Mouse (Mus musculus) lung, postnatal 36 days (tissue): ENCODE results near the gene Grap2.
"Not testable (repeated sequence)": the region's sequence is repeated elsewhere in the genome, so short reads cannot be mapped to it uniquely, and the experiment has no call there.

ENCODE experiments used
- DNase-seq: peaks from one replicate; pipeline ENCODE4 v3.0.0; 2022; ENCODE audit warnings: mixed read lengths

Gene Grap2

GRCm38 (mm10) chr15:80567139-80567538 is 5.3 kb upstream of the Grap2 start:
- no peak for DNase-seq

- DNase-seq, result no peak
Observed at GRCm38 (mm10) chr15:80567731-80568130, 4.7 kb upstream of the Grap2 start.

- no peak for DNase-seq
Observed at GRCm38 (mm10) chr15:80569205-80569604, 3.2 kb upstream of the Grap2 start.

- DNase-seq, result no peak
Observed at GRCm38 (mm10) chr15:80570226-80570625, 2.2 kb upstream of the Grap2 start.

GRCm38 (mm10) chr15:80571611-80572010 is 783 bp upstream of the Grap2 start:
- no peak for DNase-seq

- DNase-seq, result no peak
Observed at GRCm38 (mm10) chr15:80572811-80573520, 572 bp downstream of the Grap2 start.

- no peak for DNase-seq
Observed at GRCm38 (mm10) chr15:80574211-80575040, 2.0 kb downstream of the Grap2 start.

GRCm38 (mm10) chr15:80575817-80576370 is 3.5 kb downstream of the Grap2 start:
- DNase-seq, result no peak

- DNase-seq, result no peak
Observed at GRCm38 (mm10) chr15:80576415-80576994, 4.1 kb downstream of the Grap2 start.

- no peak for DNase-seq
Observed at GRCm38 (mm10) chr15:80577166-80577960, 5.0 kb downstream of the Grap2 start.

GRCm38 (mm10) chr15:80579121-80579520 is 6.7 kb downstream of the Grap2 start:
- DNase-seq, result no peak

GRCm38 (mm10) chr15:80580585-80580984 is 8.2 kb downstream of the Grap2 start:
- DNase-seq, result not testable (repeated sequence)

GRCm38 (mm10) chr15:80582581-80583495 is 10.4 kb downstream of the Grap2 start:
- peak; percentile 62 for DNase-seq

GRCm38 (mm10) chr15:80586296-80586695 is 13.9 kb downstream of the Grap2 start:
- DNase-seq, result no peak

- DNase-seq, result no peak
Observed at GRCm38 (mm10) chr15:80590641-80591040, 18.2 kb downstream of the Grap2 start.

- DNase-seq, result no peak
Observed at GRCm38 (mm10) chr15:80592737-80593136, 20.3 kb downstream of the Grap2 start.

GRCm38 (mm10) chr15:80593877-80594276 is 21.5 kb downstream of the Grap2 start:
- DNase-seq, result no peak

- DNase-seq, result no peak
Observed at GRCm38 (mm10) chr15:80598750-80599149, 26.4 kb downstream of the Grap2 start.

GRCm38 (mm10) chr15:80599213-80599750 is 26.9 kb downstream of the Grap2 start:
- DNase-seq, result peak; percentile 82

GRCm38 (mm10) chr15:80599843-80600242 is 27.4 kb downstream of the Grap2 start:
- no peak for DNase-seq

GRCm38 (mm10) chr15:80601456-80601855 is 29.1 kb downstream of the Grap2 start:
- no peak for DNase-seq
